Mouse (Mus musculus): ENCODE data around the gene Fam71f2.

Gene Fam71f2

GRCm38 (mm10) chr6:29279293-29279692 is at the start of gene Fam71f2:
Gene Fam71f2, plus strand, starts transcription at chr6:29279593.
- DNase-seq (ENCODE audit: low spot score in 2 of 2) = no peak

- no peak for DNase-seq (ENCODE audit: low spot score in 2 of 2)
These were observed 49.0 kb upstream of the Fam71f2 start for GRCm38 (mm10) chr6:29230386-29230785.

DNA sequence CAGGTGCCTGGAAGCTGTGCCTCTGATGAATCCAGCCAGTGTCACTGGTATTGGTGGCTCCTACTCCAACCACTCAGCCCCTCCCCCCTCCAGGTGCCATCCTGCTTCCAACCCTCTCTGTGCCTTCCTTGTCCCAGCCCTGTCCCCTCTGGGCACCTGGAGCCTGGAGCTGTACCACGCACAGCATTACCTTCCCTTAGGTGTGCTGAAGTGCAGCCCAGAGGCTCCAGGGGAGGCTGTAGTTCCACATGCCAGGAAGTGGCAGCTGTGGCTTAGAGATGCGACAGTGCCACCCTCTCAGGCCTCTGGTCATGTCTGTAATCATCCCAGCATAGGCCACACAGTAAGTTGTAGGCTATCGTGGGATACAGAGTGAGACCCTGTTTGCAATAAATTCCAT is 47.6 kb upstream of the Fam71f2 start:
- peak; percentile 44 for DNase-seq (ENCODE audit: low spot score in 2 of 2)

GRCm38 (mm10) chr6:29232321-29232720 is 47.1 kb upstream of the Fam71f2 start:
- DNase-seq (ENCODE audit: low spot score in 2 of 2) = peak; percentile 44 to 58

DNA sequence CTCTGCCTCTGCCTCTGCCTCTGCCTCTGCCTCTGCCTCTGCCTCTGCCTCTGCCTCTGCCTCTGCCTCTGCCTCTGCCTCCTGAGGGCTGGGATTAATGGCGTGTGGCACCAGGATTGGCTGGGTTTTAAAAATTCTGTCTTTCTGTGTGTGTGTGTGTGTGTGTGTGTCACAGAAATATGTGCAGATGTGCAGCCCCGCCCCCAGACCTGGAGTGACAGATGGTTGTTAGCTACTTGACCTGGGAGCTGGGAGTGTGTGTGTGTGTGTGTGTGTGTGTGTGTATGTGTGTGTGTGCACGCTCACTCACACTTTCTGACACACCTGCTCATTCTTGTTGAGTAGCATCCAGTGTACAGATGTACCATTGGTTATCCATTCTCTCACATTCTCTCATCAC is 45.7 kb upstream of the Fam71f2 start:
- no peak for DNase-seq (ENCODE audit: low spot score in 2 of 2)

GRCm38 (mm10) chr6:29234272-29234671 is 45.1 kb upstream of the Fam71f2 start:
- DNase-seq (ENCODE audit: low spot score in 2 of 2) = peak; percentile 22 to 26

GRCm38 (mm10) chr6:29240806-29241205 is 38.6 kb upstream of the Fam71f2 start:
- peak; percentile 45 to 70 for DNase-seq (ENCODE audit: low spot score in 2 of 2)

DNA sequence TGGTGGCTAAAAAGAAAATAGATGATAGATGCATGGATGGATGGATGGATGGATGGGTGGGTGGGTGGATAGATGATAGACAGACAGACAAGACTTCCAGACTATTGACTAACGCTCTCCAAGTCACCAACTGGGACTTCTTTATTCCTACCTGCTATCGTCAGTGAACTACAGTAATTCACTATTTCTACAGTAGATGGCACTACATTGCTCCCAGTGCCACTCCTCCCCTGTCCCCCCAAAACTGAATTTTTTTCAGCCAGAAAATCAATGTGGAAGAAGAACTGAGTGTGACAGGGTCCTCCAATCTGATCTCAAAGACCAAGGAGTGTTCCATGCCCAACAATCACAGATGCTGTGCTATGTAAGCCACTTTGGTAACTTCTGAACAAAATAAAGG is 37.7 kb upstream of the Fam71f2 start:
- no peak for DNase-seq (ENCODE audit: low spot score in 2 of 2)

GRCm38 (mm10) chr6:29242265-29242664 is 37.1 kb upstream of the Fam71f2 start:
- no peak for DNase-seq (ENCODE audit: low spot score in 2 of 2)

DNA sequence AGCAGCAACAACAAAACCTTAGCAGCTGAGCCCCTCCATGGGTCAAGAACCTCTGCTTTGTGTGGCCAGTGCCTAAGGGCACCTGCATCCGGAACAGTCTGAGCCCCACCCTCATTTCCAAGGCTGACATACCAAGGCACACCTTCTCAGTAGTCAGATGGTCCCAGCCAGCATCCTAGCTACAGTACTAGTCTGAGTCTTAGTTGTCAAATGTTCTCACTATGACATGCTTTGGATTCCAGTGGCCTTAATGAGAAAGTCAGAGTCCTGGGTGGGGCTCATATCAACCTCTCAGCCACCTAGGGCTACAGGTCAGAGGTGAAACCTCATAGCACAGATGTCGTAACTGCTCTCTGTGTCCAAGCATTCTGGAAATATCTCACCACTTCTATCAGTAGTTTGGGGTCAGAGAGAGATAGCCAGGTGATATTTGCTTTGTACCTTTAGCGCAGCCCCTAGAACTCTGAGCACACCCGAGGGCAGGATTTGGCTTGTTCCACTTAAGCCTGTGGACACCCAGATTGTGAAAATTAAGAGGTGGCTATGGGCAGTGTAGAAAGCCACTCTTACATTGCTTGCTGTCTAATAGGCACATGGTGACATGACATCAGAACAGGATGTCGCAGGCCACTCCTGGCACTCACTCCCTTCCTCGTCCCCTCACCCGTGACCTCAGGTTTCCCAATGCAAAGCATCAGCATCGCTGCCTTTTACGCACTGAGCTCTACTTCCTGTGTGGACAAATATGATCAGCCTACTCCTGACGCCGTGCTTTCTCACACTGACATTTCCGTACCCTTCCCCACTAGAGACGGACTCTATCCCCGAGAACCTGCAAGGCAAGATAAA is 33.9 kb upstream of the Fam71f2 start:
- peak in 1 of 2 experiments; percentile 35 for DNase-seq (ENCODE audit: low spot score in 2 of 2)

DNA sequence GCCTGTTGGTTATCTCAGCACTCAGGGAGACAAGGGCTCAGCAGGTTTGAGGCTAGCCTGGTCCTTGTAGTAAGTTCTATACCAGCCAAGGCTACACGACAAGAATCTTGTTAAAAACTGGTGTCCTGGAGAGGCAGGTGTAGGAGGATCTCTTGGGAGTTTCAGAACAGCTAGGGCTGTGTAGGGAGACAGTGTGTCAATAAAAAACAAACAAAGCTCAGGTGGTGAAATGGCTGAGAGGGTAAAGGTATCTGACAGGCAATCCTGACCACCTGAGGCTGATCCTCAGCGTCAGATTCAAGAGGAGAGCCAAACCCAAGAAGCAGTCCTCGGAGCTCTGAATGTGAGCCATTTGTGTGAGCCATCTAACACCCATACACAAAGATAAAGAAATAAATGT is 33.2 kb upstream of the Fam71f2 start:
- DNase-seq (ENCODE audit: low spot score in 2 of 2) = no peak

GRCm38 (mm10) chr6:29246585-29246984 is 32.8 kb upstream of the Fam71f2 start:
- DNase-seq (ENCODE audit: low spot score in 2 of 2) = no peak

DNA sequence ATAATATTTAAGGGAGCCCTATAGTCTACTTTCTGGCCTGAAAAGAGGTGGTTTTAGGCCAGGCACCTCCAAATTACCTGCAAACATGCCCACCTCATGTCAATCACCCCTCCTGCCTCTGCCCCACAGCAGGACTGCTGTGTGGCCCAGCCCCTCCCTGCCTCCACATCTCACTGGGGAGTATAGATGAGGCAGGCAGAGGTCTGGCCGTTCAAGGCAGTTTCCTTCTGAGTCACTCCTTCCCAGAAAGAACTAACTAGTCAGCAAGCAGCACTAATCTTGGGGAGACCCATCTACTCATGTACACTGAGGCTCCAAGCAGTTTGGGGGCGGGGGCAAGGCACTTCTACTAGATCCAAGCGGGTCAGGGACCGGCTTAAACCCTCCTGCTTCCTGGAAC is 32.3 kb upstream of the Fam71f2 start:
- DNase-seq (ENCODE audit: low spot score in 2 of 2) = no peak

DNA sequence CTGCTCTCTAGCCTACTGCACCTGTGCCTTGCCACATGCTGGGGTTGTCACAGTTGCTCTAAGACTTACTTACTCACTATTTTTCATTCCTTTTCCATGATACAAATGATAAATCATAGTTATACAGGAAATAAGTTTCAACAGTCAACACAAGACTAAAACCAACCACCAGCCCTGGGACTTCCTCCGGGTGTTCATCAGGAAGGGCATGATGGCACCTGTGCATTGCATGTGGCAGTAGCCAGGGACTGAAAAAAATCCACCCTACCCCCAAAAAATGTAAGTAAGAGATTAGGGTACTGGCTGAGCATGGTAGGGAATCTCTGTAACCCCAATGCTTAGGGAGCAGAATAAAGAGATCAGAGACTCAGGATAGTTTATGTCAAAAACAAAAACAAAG is 20.0 kb upstream of the Fam71f2 start:
- DNase-seq (ENCODE audit: low spot score in 2 of 2) = no peak

DNA sequence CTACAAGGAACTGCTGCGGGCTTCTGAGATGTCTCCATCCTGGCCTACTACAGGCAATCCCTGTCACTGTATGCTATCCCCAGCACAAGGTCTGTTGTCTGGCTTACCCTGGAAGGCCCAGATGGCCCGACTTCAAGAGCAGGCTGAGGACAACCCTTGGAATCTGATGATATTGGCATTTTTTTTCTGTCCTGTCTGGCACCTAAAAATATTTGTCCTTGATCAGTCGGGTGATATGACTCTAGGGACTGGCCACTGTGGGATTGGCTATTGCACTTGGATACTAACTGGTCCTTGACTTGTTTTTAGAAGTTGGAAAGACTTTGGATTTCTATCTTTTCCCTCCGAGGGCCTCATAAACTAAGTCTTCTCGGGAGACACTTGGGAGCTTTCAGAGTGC is 17.6 kb upstream of the Fam71f2 start:
- DNase-seq (ENCODE audit: low spot score in 2 of 2) = no peak

DNA sequence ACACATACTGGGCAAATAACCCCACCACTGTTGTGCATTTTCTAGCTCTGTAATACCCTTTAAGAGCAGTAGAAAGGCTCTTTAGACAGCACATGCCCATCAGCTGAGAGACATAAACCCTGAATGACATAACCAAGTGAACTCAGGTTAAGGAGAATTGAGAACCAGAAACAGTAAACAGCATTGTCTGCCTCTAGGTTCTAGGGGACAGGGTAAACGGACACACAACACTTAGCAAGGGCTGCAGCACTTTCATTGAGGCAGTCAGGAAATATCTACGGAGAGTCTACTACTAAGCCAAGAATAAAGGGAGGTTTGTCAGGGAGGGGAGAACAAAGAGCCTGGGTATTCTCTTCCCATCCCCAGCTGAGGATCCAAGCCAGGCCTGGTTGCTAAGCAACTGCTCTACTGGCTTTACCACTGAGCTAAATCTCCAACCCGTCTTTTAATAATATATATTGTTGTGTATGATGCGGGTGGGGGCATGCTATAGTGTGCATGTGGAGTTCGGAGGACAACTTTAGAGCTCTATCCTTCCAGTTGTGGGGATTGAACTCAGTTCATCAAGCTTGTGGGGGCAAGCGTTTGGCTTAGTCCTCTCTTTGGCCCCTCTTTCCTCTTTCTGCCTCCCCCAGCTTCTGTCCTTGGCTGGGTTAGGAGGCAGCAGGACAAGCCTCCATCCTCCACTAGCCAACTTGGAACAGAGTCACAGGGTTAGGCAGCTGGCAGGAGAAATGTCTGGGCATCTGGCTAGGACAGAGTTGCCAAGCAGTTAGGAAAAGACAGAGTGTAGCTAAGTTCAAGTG is 15.5 kb upstream of the Fam71f2 start:
- no peak for DNase-seq (ENCODE audit: low spot score in 2 of 2)

- DNase-seq (ENCODE audit: low spot score in 2 of 2) = no peak
These were observed 15.0 kb upstream of the Fam71f2 start for GRCm38 (mm10) chr6:29264456-29264781.

DNA sequence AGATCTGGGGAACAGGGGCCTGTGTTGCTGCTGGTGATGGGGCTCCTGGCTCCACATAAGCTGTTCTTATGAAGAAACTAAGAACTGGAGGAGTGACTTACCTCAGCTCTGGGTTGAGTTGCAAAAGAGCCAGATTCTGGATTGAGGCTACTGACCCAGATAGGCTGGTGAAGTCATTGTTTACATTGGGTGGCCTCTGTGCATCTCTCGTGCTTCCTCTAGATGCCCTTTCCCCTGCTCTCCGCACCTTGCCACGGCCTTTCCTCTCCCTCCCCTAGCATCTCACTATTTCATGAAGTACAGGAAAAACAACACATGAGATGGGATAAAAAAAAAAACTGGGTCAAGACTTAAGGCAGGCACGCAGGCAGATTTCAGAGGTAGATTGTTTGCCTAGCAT is 12.5 kb upstream of the Fam71f2 start:
- no peak for DNase-seq (ENCODE audit: low spot score in 2 of 2)

DNA sequence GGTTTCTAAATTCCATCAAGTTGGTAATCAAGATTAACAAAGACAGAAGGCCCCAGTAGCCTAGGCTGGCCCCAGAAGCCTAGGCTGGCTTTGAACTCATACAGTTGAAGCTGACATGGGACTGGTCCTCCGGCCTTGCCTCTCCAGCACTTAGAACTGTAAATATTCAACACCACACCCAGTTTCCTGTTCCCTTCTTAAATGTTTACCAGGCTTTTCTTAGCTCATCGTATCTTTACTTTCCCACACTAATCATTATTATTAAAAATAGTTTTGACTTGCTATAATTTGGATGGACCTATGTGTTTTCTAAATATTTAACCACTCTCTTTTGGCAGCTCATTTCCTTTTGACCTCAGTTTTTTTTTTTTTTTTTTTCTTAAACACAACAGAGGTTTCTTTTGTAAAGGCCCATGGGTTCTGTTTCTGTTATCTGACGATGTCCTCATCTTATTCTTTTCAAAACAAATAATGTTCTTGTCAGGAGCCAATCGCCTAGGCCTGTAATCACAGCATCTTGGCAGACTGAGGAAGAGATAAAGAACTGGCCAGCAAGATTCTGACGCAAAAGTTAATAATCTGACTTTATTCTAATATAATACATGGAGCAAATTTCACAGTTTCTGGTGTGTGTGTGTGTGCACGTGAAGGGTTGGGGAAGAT is 10.3 kb upstream of the Fam71f2 start:
- no peak for DNase-seq (ENCODE audit: low spot score in 2 of 2)

GRCm38 (mm10) chr6:29270961-29271360 is 8.4 kb upstream of the Fam71f2 start:
- peak; percentile 26 to 33 for DNase-seq (ENCODE audit: low spot score in 2 of 2)

- DNase-seq (ENCODE audit: low spot score in 2 of 2) = peak; percentile 95 to 96
These were observed 6.9 kb upstream of the Fam71f2 start, which contains the start of gene Hilpda for GRCm38 (mm10) chr6:29272312-29273072. Gene Hilpda, plus strand, starts transcription at chr6:29272488.

DNA sequence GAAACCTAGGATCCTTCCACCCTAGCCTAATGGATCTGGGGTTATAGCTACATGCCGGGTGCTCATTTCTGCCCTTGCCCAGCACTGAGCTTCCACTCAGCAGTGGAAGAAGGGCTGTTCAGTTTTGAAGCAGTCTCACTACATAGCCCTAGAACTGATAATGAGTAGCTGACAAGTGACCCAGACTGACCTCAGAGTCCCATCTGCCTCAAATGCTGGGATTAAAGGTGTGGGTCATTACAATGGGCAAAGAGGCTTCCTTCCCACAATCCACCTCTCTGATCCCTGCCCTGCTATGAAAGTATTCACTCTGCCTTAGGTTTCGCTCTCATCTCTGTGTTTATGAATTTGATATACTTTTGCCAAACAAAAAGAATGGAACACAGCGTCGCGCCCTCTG is 2.6 kb upstream of the Fam71f2 start:
- no peak for DNase-seq (ENCODE audit: low spot score in 2 of 2)
